Mouse (Mus musculus) lung, embryonic 16.5 days (tissue): ENCODE results near the gene Fgd4. TPM values are rescaled to one million over a fixed set of nuclear protein-coding genes. Genes with fewer than 3 reads are reported as not detected.

Experiments used
- ATAC-seq: fragments of 200-750 bp; cut with Nextera tagmentation; 2 replicates; pipeline ENCODE4 v1.8.0; 2017; ENCODE audit warnings: low read depth, mild to moderate bottlenecking, moderate library complexity
- H3K27ac ChIP-seq: fragments of 300-500 bp; sonication (generic); 2 replicates; pipeline ENCODE4 v1.5.1; 2014; ENCODE audit warnings: mild to moderate bottlenecking, control low read depth, low read length
- H3K27me3 ChIP-seq: fragments of 300-500 bp; sonication (generic); 2 replicates; pipeline ENCODE4 v1.6.1; 2014; ENCODE audit warnings: low read depth, low read length, mixed read lengths; ENCODE audit not compliant: control insufficient read depth, insufficient read depth
- H3K36me3 ChIP-seq: fragments of 300-500 bp; sonication (generic); 2 replicates; pipeline ENCODE4 v1.6.1; 2014; ENCODE audit warnings: low read length; ENCODE audit not compliant: control insufficient read depth, insufficient read depth
- H3K4me1 ChIP-seq: fragments of 300-500 bp; sonication (generic); replicated peaks from 2 replicates; pipeline ENCODE4 v1.6.1; 2014; ENCODE audit warnings: low read length, mixed read lengths; ENCODE audit not compliant: control insufficient read depth, insufficient read depth
- H3K4me2 ChIP-seq: fragments of 300-500 bp; sonication (generic); 2 replicates; pipeline ENCODE4 v1.6.1; 2014; ENCODE audit warnings: low read depth, low read length, control low read depth
- H3K4me3 ChIP-seq: fragments of 300-500 bp; sonication (generic); 2 replicates; pipeline ENCODE4 v1.5.1; 2014; ENCODE audit warnings: mild to moderate bottlenecking, low read length, control low read depth
- H3K9ac ChIP-seq: fragments of 300-500 bp; sonication (generic); 2 replicates; pipeline ENCODE4 v1.6.1; 2014; ENCODE audit warnings: low read length, control low read depth
- H3K9me3 ChIP-seq: fragments of 300-500 bp; sonication (generic); 2 replicates; pipeline ENCODE4 v1.6.1; 2016; ENCODE audit warnings: low read length; ENCODE audit not compliant: control insufficient read depth
- WGBS: fragments of 180-500 bp; shearing (Covaris S2); extraction: QIAGEN DNeasy Blood & Tissue Kit; methylation state at CpG from one replicate; pipeline ENCODE4 v1.1.7; 2014; 5-methylcytosine and 5-hydroxymethylcytosine counted together
- polyA plus RNA-seq: library from polyadenylated mRNA; unstranded; fragments of >200 nt; fragmentation: Nextera tagmentation; extraction: Ambion mirVana; gene quantifications from 2 replicates; pipeline ENCODE4 v1.2.1, GENCODE M21; 2015

Fgd4 gene
- polyA plus RNA-seq, 1 experiment from 2014 or later, result 5.3 TPM

- H3K4me3 ChIP-seq, result no peak overlapping the region
- H3K4me1 ChIP-seq, result no peaks in the 10 kb centered on the region
- WGBS, result 97% methylated on average over 1 of the region's 1 CpGs
- no peak for ATAC-seq
- no peak overlapping the region for H3K9ac ChIP-seq
- H3K9me3 ChIP-seq, result no peaks in the 10 kb centered on the region
- H3K4me2 ChIP-seq, result no peak overlapping the region
- no peaks in the 10 kb centered on the region for H3K27me3 ChIP-seq
- no peak overlapping the region for H3K27ac ChIP-seq
- no peaks in the 10 kb centered on the region for H3K36me3 ChIP-seq
Observed at GRCm38 (mm10) chr16:16573167-16573566, 27.2 kb downstream of the Fgd4 start.

DNA sequence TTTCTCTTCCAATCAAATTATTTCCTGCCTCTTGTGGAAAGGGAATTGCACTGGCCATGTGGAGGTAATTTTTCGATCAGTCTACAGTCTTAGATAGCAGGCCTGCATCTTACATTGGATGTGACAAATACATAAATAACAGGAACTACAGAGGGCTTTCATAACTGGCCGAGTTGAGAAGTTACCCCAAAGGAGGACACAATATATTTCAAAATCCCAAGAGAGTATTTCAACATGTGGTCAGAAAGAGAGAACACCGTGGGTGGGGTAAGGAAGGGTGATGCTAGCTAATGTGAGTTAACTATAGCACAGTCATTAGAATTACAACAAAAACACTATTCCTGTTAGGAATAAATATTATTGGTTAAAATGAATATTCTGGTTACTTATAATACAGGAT is 29.0 kb downstream of the Fgd4 start:
- H3K27me3 ChIP-seq, result no peaks in the 10 kb centered on the region
- H3K27ac ChIP-seq, result no peak overlapping the region
- H3K36me3 ChIP-seq, result no peaks in the 10 kb centered on the region
- no peaks in the 10 kb centered on the region for H3K4me1 ChIP-seq
- no peak overlapping the region for H3K9ac ChIP-seq
- ATAC-seq, result no peak
- 78% methylated on average over 3 of the region's 3 CpGs for WGBS
- no peak overlapping the region for H3K4me2 ChIP-seq
- no peak overlapping the region for H3K4me3 ChIP-seq
- no peaks in the 10 kb centered on the region for H3K9me3 ChIP-seq

DNA sequence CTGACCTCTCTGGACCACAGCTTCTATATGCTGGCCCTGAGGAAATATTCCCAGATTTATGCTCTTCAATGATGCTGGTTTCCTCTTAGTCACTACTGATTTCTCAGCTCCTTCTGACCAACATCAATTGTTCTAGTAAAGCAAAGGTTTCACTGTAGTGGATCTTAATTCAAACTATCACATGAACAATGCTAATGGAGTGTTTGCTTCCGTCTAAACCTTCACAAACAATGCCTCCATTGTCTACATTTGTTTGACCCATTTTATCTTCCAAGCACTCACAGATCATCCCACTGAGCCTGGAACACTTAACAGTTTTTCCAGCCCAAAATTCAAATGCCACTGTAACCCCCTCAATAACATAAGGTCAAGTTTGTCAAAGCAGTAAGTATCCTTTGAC is 33.6 kb downstream of the Fgd4 start:
- 56% methylated on average over 1 of the region's 1 CpGs for WGBS
- Histone ChIP-seq H3K36me3 (no peaks in the 10 kb centered on the region), H3K27ac (no peak overlapping the region)

DNA sequence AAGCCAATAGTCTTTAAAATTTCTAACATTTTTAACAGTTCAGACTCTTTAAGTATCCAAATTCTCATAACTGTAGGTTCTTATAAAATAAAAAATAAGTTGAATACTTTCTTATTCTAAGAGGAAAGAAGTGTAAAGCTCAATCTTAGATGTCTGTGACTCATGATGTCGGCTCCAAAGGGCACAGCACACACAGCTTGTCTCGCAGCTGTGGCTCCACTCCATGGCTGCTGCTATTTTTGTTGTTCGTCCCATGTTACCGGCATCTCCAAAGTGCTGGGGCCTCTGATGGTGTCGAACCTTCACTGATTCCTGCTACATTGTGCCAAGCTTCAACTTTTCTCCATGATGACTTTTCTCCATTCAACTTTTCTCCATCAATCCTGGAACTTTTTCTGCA is 34.1 kb downstream of the Fgd4 start:
- Histone ChIP-seq H3K9me3 (no peaks in the 10 kb centered on the region), H3K9ac (no peak overlapping the region), H3K27ac (no peak overlapping the region), H3K36me3 (no peaks in the 10 kb centered on the region), H3K4me3 (no peak overlapping the region), H3K4me2 (no peak overlapping the region), H3K27me3 (no peaks in the 10 kb centered on the region), H3K4me1 (no peaks in the 10 kb centered on the region)
- WGBS, result 81% methylated on average over 5 of the region's 5 CpGs
- ATAC-seq, result no peak

More for the DNA sequence above, 33.6 kb downstream of the Fgd4 start:
- no peaks in the 10 kb centered on the region for H3K9me3 ChIP-seq
- H3K4me3 ChIP-seq, result no peak overlapping the region
- H3K4me2 ChIP-seq, result no peak overlapping the region
- no peak overlapping the region for H3K9ac ChIP-seq
- H3K27me3 ChIP-seq, result no peaks in the 10 kb centered on the region
- no peaks in the 10 kb centered on the region for H3K4me1 ChIP-seq
- no peak for ATAC-seq

DNA sequence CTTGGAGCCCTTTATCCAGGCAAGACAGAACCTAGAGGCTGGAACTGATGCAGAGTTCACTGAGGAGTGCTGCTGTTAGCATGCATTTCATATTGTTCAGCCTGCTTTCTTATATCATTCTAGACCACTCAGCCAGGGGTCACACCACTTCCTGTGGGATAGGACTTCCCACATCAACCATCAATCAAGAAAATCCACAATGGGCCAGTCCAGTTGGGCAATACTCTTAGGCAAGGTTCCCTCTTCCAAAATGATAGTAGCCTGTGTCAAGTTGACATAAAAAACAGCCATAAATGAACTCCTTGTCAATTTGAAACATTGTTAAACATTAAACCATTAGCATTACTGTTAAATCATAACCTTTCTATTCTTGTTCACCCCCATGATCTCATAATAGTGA is 34.6 kb downstream of the Fgd4 start:
- Histone ChIP-seq H3K9me3 (no peaks in the 10 kb centered on the region), H3K27ac (no peak overlapping the region), H3K4me1 (no peaks in the 10 kb centered on the region), H3K36me3 (no peaks in the 10 kb centered on the region), H3K27me3 (no peaks in the 10 kb centered on the region), H3K9ac (no peak overlapping the region), H3K4me3 (no peak overlapping the region), H3K4me2 (no peak overlapping the region)
- no peak for ATAC-seq

- Histone ChIP-seq H3K4me2 (no peak overlapping the region), H3K27ac (no peak overlapping the region), H3K9me3 (no peaks in the 10 kb centered on the region), H3K36me3 (no peaks in the 10 kb centered on the region), H3K9ac (no peak overlapping the region), H3K4me1 (no peaks in the 10 kb centered on the region), H3K27me3 (no peaks in the 10 kb centered on the region), H3K4me3 (no peak overlapping the region)
- no peak for ATAC-seq
Observed at GRCm38 (mm10) chr16:16560718-16561117, 39.6 kb downstream of the Fgd4 start.

GRCm38 (mm10) chr16:16559878-16560531 is 40.3 kb downstream of the Fgd4 start:
- 8% methylated on average over 9 of the region's 9 CpGs for WGBS
- Histone ChIP-seq H3K27me3 (no peaks in the 10 kb centered on the region), H3K4me1 (no peaks in the 10 kb centered on the region), H3K4me3 (no peak overlapping the region), H3K9me3 (no peaks in the 10 kb centered on the region), H3K36me3 (no peaks in the 10 kb centered on the region), H3K27ac (no peak overlapping the region), H3K4me2 (no peak overlapping the region), H3K9ac (no peak overlapping the region)
- peak; percentile 96 for ATAC-seq

- no peak for ATAC-seq
- H3K27me3 ChIP-seq, result no peaks in the 10 kb centered on the region
Observed at GRCm38 (mm10) chr16:16559016-16559877, 41.1 kb downstream of the Fgd4 start.

DNA sequence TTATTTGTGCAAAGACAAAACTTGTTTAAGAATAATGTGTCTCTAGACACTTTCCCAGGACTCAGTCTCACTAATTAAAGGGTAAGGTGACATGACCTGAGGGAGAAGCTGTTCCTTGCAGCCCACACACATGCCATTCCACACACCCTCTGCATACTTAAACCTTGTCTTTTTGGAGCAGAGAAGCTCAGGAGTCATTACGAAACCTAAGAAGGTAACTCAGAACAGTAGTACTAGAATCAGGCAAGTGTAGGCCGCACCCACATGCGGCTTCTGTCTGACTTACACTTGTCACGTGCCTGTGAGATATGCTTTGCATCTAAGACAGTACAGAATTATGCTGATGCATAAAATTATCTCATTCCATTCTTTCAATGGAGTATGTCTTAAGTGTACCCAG is 42.6 kb downstream of the Fgd4 start:
- Histone ChIP-seq H3K36me3 (no peaks in the 10 kb centered on the region), H3K4me1 (no peaks in the 10 kb centered on the region), H3K9ac (no peak overlapping the region), H3K27me3 (no peaks in the 10 kb centered on the region), H3K4me2 (no peak overlapping the region), H3K4me3 (no peak overlapping the region), H3K9me3 (no peaks in the 10 kb centered on the region), H3K27ac (no peak overlapping the region)
- 85% methylated on average over 4 of the region's 4 CpGs for WGBS
- ATAC-seq, result no peak

More at GRCm38 (mm10) chr16:16559016-16559877, 41.1 kb downstream of the Fgd4 start:
- H3K9me3 ChIP-seq, result no peaks in the 10 kb centered on the region
- H3K4me2 ChIP-seq, result no peak overlapping the region
- no peaks in the 10 kb centered on the region for H3K4me1 ChIP-seq
- H3K27ac ChIP-seq, result no peak overlapping the region
- no peaks in the 10 kb centered on the region for H3K36me3 ChIP-seq
- no peak overlapping the region for H3K4me3 ChIP-seq
- WGBS, result 63% methylated on average over 3 of the region's 3 CpGs
- H3K9ac ChIP-seq, result no peak overlapping the region
